Mouse (Mus musculus) ES-E14 (cell line): ENCODE measurements around the gene Fmnl3. TPM values are rescaled to one million over a fixed set of nuclear protein-coding genes. Genes with fewer than 3 reads are reported as not detected.

ENCODE experiments used
- DNase-seq: peaks from one replicate; pipeline ENCODE4 v3.0.0-alpha.2; 2013; ENCODE audit warnings: low read depth, low spot score
- H3K27ac ChIP-seq: 2 replicates; pipeline ENCODE4 v1.5.1; 2012; ENCODE audit warnings: low read depth, mild to moderate bottlenecking, low read length, moderate library complexity, mixed read lengths; ENCODE audit not compliant: poor library complexity, insufficient read depth, severe bottlenecking
- H3K36me3 ChIP-seq: 2 replicates; pipeline ENCODE4 v1.6.1; 2012; ENCODE audit warnings: mild to moderate bottlenecking, low read length, moderate library complexity, mixed read lengths; ENCODE audit not compliant: control insufficient read depth, poor library complexity, insufficient read depth, severe bottlenecking
- H3K4me1 ChIP-seq, 2 experiments: fragments of 150-350 bp in 1 of 2; sonication (generic) in 1 of 2; 2 replicates each; pipeline ENCODE4 v1.6.1; 2012; ENCODE audit warnings: low read length in 2 of 2, mild to moderate bottlenecking in 1 of 2, mixed read lengths in 1 of 2; ENCODE audit not compliant: control insufficient read depth in 2 of 2, insufficient read depth in 2 of 2, poor library complexity in 1 of 2
- H3K4me3 ChIP-seq, 2 experiments: fragments of 150-350 bp in 1 of 2; sonication (generic) in 1 of 2; 2 replicates each; pipeline ENCODE4 v1.5.1; 2012; ENCODE audit warnings: low read length in 2 of 2, low read depth in 1 of 2, mild to moderate bottlenecking in 1 of 2, mixed read lengths in 1 of 2; ENCODE audit not compliant: insufficient read depth in 1 of 2, poor library complexity in 1 of 2, severe bottlenecking in 1 of 2
- H3K9ac ChIP-seq: 2 replicates; pipeline ENCODE4 v1.6.1; 2012; ENCODE audit warnings: low read depth, mild to moderate bottlenecking, low read length, mixed read lengths; ENCODE audit not compliant: poor library complexity, insufficient read depth, severe bottlenecking
- H3K9me3 ChIP-seq: fragments of 150-350 bp; sonication (generic); 2 replicates; pipeline ENCODE4 v1.6.1; 2012; ENCODE audit warnings: low read depth, mild to moderate bottlenecking, low read length; ENCODE audit not compliant: control insufficient read depth, insufficient read depth
- CHD2 ChIP-seq: IDR thresholded peaks from 2 replicates; pipeline ENCODE4 v1.6.1; 2014; ENCODE audit warnings: mild to moderate bottlenecking, low read depth, low read length, inconsistent platforms
- HCFC1 ChIP-seq: IDR thresholded peaks from 2 replicates; pipeline ENCODE4 v1.6.1; 2012; ENCODE audit warnings: low read length, inconsistent platforms, borderline replicate concordance; ENCODE audit not compliant: insufficient read depth
- MAFK ChIP-seq: IDR thresholded peaks from 2 replicates; pipeline ENCODE4 v1.6.1; 2014; ENCODE audit warnings: mild to moderate bottlenecking, low read depth, low read length, inconsistent platforms; ENCODE audit not compliant: insufficient read depth
- ZC3H11A ChIP-seq: IDR thresholded peaks from 2 replicates; pipeline ENCODE4 v1.6.1; 2012; ENCODE audit warnings: low read depth, mild to moderate bottlenecking, inconsistent platforms, low read length, borderline replicate concordance
- ZNF384 ChIP-seq: IDR thresholded peaks from 2 replicates; pipeline ENCODE4 v1.6.1; 2012; ENCODE audit warnings: low read depth, low read length, inconsistent platforms
- in situ Hi-C, 2 experiments: fragments of 600-800 bp; cut with MboI; formaldehyde crosslinking; loops; one replicate each; pipeline ENCODE4 v1.15.1; 2025; ENCODE audit warnings: low sequenced_read_pairs in 2 of 2, inconsistent platforms in 1 of 2; ENCODE audit not compliant: unreplicated experiment in 2 of 2
- total RNA-seq: library from RNA; depleted of rRNA; stranded (reverse); fragments of 300-350 nt; gene quantifications from 2 replicates; pipeline ENCODE4 v1.2.3, GENCODE M21; 2012; rRNA removed

The Fmnl3 gene
- 13.4 and 16.8 TPM in 2 replicates for total RNA-seq

DNA sequence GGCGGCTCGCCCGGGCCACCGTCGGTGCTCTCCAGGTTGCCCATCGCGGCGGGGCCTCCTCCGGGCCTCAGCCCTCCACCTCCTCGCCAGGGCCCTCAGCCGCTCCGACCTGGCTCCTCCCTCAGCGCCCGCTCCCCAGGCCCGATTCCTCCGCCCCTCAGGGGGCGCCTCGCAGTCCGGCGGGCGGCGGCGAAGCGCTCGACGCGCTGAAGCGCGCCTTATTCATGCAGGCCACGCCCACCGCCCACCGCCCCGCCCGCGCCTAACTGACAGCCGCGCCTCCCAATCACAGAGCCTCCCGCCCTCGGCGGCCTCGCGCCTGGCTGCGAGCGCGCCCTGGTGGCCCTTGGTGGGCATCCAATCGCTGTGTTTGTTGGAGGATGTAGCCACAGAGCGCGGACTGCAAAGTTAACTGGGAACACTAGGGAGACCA, at the start of gene Fmnl3:
Gene Fmnl3, minus strand, starts transcription at position 224 of the 433 bp plus-strand sequence.
- TF ChIP-seq CHD2 (peak; percentile 78), HCFC1 (peak; percentile 43; the same call in 1 of the 2 replicates), ZNF384 (no peak)
- Histone ChIP-seq H3K36me3 (no peaks in the 10 kb centered on the region), H3K9ac (peak within 1 kb of the TSS; percentile 78), H3K4me3 (peak within 1 kb of the TSS; percentile 77 to 88), H3K9me3 (no peaks in the 10 kb centered on the region), H3K4me1 (peaks cover 3% of the 10 kb centered on the region in 2 experiments; a peak in 1 of 4 replicates), H3K27ac (no peak within 1 kb of the TSS)
- peak; percentile 91 for DNase-seq
- in situ Hi-C loops = no loop called here

DNA sequence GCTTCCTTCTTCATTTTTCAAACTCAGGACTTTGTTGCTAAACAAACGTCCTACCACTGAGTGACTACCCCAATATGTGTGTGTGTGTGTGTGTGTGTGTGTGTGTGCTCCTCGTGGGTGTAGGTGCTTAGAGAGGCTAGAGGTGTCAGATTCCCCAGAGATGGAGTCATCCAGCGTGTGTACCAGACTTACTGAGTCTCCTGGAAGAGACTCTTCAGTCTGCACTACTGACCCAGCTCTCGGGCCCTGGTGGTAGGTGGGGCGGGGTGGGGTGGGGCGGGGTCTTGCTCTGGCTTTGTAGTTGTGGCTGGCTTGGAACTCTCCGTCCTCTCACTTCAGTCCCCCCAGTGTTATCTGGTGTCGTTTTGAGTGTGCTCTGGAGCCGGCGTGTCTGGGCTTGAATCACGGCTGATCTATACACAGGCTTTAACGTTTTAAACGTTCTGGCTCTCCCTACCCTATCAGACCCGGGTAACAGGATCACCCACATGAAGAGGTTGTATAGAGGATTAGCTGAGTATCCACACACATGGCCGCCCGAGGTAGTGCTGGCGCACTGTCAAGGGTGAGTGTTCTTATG, 47.5 kb upstream of the Fmnl3 start:
- peak overlapping the region; percentile 82 for H3K27ac ChIP-seq
- peak overlapping the region; percentile 31 to 33; a peak in 3 of 4 replicates for H3K4me3 ChIP-seq
- in situ Hi-C loops = no loop called here
- TF ChIP-seq ZNF384 (no peak), CHD2 (no peak), MAFK (no peak), HCFC1 (no peak), ZC3H11A (no peak)
- DNase-seq = peak; percentile 40
- H3K9me3 ChIP-seq = no peaks in the 10 kb centered on the region
- H3K9ac ChIP-seq = peak overlapping the region; percentile 76
- no peaks in the 10 kb centered on the region for H3K36me3 ChIP-seq
- H3K4me1 ChIP-seq = peaks cover 11 to 29% of the 10 kb centered on the region in 2 experiments

DNA sequence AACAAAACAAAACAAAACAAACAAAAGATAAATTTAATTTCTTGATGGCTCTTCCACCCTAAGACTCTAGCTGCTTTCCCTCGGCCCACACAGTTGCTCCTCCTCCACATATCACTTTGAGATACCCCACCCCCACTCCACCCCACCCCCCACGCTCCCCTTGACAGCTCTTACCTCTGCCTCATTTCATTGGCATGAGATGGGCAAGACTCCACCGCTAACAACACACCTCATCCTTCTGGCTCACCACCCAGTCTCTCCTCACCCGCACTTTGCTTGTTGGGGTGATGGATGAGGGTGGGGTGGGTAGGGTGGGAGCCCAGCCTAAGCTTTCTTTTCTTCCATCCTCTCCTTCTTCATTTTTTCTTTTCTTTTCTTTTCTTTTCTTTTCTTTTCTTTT, 46.7 kb upstream of the Fmnl3 start:
- in situ Hi-C loops = no loop called here
- no peak overlapping the region; the same call in 1 of the 2 replicates for H3K27ac ChIP-seq

DNA sequence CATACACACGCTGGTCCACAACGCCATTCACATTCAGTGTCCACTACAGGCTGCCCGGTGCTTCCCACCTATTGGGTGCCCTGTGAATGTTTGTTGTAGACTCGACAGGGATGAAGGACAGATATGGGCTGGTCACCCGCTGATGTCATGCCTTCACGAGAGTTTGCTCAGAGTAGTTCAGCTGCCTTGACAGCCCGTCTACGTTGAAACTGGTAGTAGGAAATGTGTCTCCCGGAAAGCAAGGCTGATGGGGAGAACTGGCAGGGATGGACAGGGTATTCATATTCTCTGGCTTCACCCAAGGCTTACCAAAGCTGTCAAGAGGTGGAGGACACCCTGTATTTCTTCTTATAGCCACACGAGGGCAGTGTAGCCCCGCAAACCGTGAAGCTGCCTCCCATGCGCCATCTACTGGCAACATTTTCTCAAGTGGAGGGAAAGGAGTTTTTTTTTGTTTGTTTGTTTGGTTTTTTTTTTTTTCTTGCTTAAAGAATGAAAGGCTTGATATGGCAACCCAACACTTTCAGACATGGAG, 46.1 kb upstream of the Fmnl3 start:
- Histone ChIP-seq H3K27ac (peak overlapping the region; percentile 18; the same call in 1 of the 2 replicates), H3K36me3 (no peaks in the 10 kb centered on the region), H3K4me3 (no peak overlapping the region), H3K4me1 (peaks cover 8 to 17% of the 10 kb centered on the region in 2 experiments), H3K9me3 (no peaks in the 10 kb centered on the region), H3K9ac (no peak overlapping the region; the same call in 1 of the 2 replicates)
- TF ChIP-seq CHD2 = no peak
- peak; percentile 88 for TF ChIP-seq ZC3H11A
- peak; percentile 99 for TF ChIP-seq ZNF384
- 0 out of 2 replicates have a peak, but pooled peaks have one; percentile 60 for TF ChIP-seq HCFC1
- no peak for TF ChIP-seq MAFK
- peak; percentile 90 for DNase-seq
- in situ Hi-C loops = no loop called here

More for the DNA sequence above, 46.7 kb upstream of the Fmnl3 start:
- H3K4me3 ChIP-seq = no peak overlapping the region
- no peaks in the 10 kb centered on the region for H3K9me3 ChIP-seq
- H3K9ac ChIP-seq = no peak overlapping the region
- TF ChIP-seq CHD2 = no peak
- no peak for TF ChIP-seq HCFC1
- TF ChIP-seq ZC3H11A = no peak
- TF ChIP-seq MAFK = no peak
- no peak for TF ChIP-seq ZNF384
- peaks cover 11 to 21% of the 10 kb centered on the region in 2 experiments for H3K4me1 ChIP-seq
- DNase-seq = no peak
- H3K36me3 ChIP-seq = no peaks in the 10 kb centered on the region

DNA sequence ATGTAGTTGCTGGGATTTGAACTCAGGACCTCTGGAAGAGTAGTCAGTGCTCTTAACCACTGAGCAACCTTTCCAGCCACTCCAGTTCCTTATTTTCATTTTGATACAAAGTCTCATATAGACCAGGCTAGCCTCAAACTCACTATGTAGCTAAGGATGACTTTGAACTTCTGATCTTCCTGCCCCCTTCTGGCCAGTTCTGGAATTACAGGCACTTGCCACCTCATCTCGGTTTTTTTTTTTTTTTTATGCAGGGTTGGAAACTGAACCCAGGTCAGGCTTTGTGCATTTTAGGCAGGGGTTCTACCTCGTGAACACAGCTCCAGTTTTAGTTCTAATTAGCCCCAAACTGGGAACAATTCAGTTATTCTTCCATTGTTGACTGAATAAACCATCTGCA, 45.5 kb upstream of the Fmnl3 start:
- in situ Hi-C loops = no loop called here
- TF ChIP-seq HCFC1 (no peak), ZNF384 (peak; percentile 98)
- H3K9me3 ChIP-seq = no peaks in the 10 kb centered on the region

More for the DNA sequence above, 45.5 kb upstream of the Fmnl3 start:
- no peak overlapping the region for H3K9ac ChIP-seq
- no peak overlapping the region for H3K27ac ChIP-seq
- no peak overlapping the region for H3K4me3 ChIP-seq
- peaks cover 3 to 17% of the 10 kb centered on the region in 2 experiments for H3K4me1 ChIP-seq
- no peaks in the 10 kb centered on the region for H3K36me3 ChIP-seq
- no peak for DNase-seq
